Mouse (Mus musculus) erythroblast, embryonic 14.5 days (primary cell): ENCODE data around the gene Fbxo42.

Experiments
- GATA1 ChIP-seq: IDR thresholded peaks from 2 replicates; pipeline ENCODE4 v1.6.1; 2012; ENCODE audit warnings: low read length, inconsistent platforms, mixed read lengths
- TAL1 ChIP-seq: IDR thresholded peaks from 3 replicates; pipeline ENCODE4 v1.6.1; 2012; ENCODE audit warnings: low read length, inconsistent platforms, mixed read lengths

GRCm38 (mm10) chr4:141207081-141207480 is 59.4 kb downstream of the Fbxo42 start:
- TF ChIP-seq TAL1 = no peak
- TF ChIP-seq GATA1 = no peak
